Mouse (Mus musculus): ENCODE results near the gene Prl8a9. TPM values are rescaled to one million over a fixed set of nuclear protein-coding genes. Genes with fewer than 3 reads are reported as not detected.

Gene Prl8a9
- total RNA-seq (2023), result not detected

DNA sequence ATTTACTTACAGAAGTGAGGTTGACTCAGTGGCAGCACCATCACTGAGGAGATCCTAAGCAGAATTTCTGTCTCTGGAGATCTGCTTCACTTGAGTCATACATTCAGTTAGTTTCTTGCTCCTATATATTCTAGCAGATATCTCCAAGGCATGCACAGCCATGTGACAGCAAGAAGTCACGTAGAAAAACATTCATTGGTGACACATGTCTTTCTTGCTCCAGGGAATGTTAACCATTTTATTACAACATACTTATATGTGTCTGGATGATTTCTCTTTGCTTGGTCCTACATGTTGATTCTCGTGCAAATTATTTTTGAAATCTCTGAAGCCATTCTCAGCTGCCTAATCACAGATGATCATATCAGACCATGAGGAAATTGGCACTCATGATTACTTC is at the start of gene Prl8a9:
Gene Prl8a9, minus strand, starts transcription at position 101 of the 400 bp plus-strand sequence.

DNA sequence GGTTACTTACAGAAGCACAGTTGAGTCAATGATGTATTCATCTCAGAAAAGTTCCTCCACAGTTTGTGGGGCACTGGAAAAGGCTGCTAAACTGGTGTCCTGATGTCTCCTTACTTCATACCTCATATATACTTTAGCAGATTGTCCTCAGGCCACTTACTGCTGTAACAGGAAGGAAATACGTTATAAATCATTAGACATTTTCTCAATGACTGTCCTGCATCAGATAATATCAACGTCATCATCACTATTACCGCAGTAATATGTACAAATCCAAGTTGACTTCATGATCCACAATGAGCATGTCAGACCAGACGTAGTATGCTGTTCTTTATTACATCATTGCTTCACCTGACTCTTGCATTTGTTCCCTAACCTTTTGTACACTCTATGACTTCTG is 46.1 kb upstream of the Prl8a9 start, which contains the start of gene Prl7b1:
Gene Prl7b1, minus strand, starts transcription at position 101 of the 400 bp plus-strand sequence.

DNA sequence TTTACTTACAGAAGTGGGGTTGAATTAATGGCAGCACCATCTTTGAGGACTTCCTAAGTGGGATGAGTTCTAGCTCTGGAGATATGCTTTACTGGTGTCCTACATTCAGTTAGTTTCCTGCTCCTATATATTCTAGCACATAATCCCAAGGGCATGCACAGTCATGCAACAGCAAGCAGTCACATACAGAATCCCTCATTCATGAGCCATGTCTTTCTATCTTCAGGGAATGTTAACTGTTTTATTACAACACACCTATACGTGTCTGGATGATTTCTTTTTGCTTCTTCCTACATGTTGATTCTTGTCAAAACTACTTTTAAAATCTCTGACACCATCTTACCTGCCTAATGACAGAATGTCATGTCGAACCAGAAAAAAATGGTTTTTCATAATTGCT is 17.7 kb upstream of the Prl8a9 start, which contains the start of gene Prl8a1:
Gene Prl8a1, minus strand, starts transcription at position 101 of the 400 bp plus-strand sequence.

DNA sequence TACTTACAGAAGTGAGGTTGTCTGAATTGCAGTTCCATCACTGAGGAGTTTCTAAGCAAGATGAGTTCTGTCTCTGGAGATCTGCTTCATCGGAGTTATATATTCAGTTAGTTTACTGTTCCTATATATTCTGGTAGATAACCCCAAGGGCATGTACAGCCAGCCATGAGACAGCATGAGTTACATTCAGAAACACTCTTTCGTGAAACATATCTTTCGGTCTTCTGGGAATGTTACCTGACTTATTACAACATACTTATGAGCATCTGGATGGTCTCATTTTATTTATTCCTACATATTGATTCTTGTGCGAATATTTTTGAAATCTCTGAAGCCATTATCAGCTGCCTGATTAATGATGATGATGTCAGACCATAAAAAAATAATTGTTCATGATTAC is 51.3 kb downstream of the Prl8a9 start, which contains the start of gene Prl8a8:
Gene Prl8a8, minus strand, starts transcription at position 101 of the 400 bp plus-strand sequence.

Other genes with a start within 250 kb of the Prl8a9 start
- not detected for gene Prl8a2, start 218.9 kb downstream of the Prl8a9 start, total RNA-seq (2023)
- not detected for gene Prl2b1, start 173.8 kb downstream of the Prl8a9 start, total RNA-seq (2023)
- not detected for gene Prl8a6, start 125.9 kb downstream of the Prl8a9 start, total RNA-seq (2023)
- gene Prl8a8, start 51.4 kb downstream of the Prl8a9 start, total RNA-seq (2023), result not detected
- not detected for gene Prl8a1, start 17.6 kb upstream of the Prl8a9 start, total RNA-seq (2023)
- gene Prl7b1, start 46.0 kb upstream of the Prl8a9 start, total RNA-seq (2023), result not detected
- gene Prl7a1, start 77.9 kb upstream of the Prl8a9 start, total RNA-seq (2023), result not detected
- gene Prl7a2, start 103.4 kb upstream of the Prl8a9 start, total RNA-seq (2023), result not detected
- not detected for gene Prl7d1, start 152.1 kb upstream of the Prl8a9 start, total RNA-seq (2023)
- not detected for gene Prl7c1, start 216.2 kb upstream of the Prl8a9 start, total RNA-seq (2023)
- gene Prl2a1, start 237.0 kb upstream of the Prl8a9 start, total RNA-seq (2023), result not detected

Measured in neutrophil, adult 59 days (primary cell).